Mouse (Mus musculus): ENCODE data around the gene Nln. TPM values are rescaled to one million over a fixed set of nuclear protein-coding genes. Genes with fewer than 3 reads are reported as not detected.
A peak's percentile ranks its signal among the peaks of the same experiment; 100 is the strongest.

Gene Nln
- polyA plus RNA-seq, 1 experiment from 2014 or later = 20.2 TPM

DNA sequence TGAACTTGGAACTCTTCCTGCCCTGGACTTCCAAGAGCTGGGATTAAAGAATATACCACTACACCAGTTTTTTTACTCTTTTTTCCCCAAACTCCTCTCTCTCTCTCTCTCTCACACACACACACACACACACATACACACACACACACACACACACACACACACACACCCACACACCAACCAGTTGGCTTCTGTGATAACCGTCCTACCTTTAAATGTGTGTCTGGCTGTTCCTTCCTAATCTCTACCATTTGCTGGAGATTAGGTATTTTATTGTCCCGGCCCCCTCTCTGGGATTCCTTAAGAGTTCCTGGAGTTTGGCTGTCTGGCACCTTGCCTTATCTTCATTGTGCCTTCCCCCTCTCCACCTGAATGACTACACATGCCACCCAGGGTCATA lies 24.8 kb downstream of the Nln start:
- Histone ChIP-seq H3K27ac (no peak overlapping the region), H3K4me3 (no peak overlapping the region), H3K27me3 (ENCODE audit: low read depth, poor library complexity, severe bottlenecking) (no peaks in the 10 kb centered on the region), H3K36me3 (no peaks in the 10 kb centered on the region), H3K9me3 (replicated peaks) (no peaks in the 10 kb centered on the region), H3K4me1 (no peaks in the 10 kb centered on the region)
- no peak for DNase-seq (ENCODE audit: low spot score)
- 62% methylated on average over 2 of the region's 2 CpGs for WGBS

DNA sequence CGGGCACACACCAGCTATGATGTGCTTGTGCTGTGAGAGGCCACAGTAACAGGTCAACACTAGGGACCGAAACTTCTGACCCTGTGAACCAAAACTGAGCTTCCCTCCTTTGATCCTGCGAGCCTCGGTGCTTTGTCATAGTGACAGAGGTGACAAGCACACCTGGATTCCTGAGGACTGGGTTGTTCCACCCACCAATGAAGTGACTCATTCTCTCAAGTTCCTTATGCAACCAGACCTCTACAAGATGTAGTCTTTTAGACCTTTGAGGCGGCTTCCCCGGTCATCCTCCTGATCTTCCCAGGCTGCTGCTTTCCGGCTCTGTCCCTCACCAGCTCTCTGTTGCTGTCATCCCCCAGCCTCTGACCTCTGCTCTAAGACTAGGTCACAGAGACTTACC lies 26.9 kb downstream of the Nln start:
- Histone ChIP-seq H3K36me3 (no peaks in the 10 kb centered on the region), H3K9me3 (replicated peaks) (no peaks in the 10 kb centered on the region), H3K27ac (no peak overlapping the region), H3K4me3 (no peak overlapping the region), H3K27me3 (ENCODE audit: low read depth, poor library complexity, severe bottlenecking) (no peaks in the 10 kb centered on the region), H3K4me1 (no peaks in the 10 kb centered on the region)
- DNase-seq (ENCODE audit: low spot score) = no peak
- WGBS = 77% methylated on average over 7 of the region's 7 CpGs

DNA sequence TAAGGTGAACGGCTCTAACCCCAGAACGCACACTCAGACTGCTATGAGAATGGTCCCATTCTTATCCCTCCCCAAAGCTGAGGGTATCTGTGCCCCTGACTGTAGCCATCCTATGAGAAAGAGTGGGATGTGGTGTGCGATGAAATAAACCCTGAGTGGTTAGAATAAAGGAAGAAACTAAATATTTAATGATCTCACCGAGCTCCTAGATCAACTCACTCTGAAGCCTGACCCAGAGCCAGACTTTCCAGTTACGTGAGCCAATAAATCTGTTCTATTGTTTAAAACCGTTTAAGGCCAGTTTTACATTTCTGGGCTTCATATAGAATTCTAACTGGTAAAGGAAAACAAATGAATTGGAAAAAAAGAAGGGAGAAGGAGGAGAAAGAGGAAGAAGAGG lies 32.4 kb downstream of the Nln start:
- 95% methylated on average over 6 of the region's 6 CpGs for WGBS
- Histone ChIP-seq H3K27me3 (ENCODE audit: low read depth, poor library complexity, severe bottlenecking) (no peaks in the 10 kb centered on the region), H3K4me1 (no peaks in the 10 kb centered on the region), H3K36me3 (peaks cover under 1% of the 10 kb centered on the region), H3K9me3 (replicated peaks) (no peaks in the 10 kb centered on the region), H3K4me3 (no peak overlapping the region), H3K27ac (no peak overlapping the region)
- no peak for DNase-seq (ENCODE audit: low spot score)

DNA sequence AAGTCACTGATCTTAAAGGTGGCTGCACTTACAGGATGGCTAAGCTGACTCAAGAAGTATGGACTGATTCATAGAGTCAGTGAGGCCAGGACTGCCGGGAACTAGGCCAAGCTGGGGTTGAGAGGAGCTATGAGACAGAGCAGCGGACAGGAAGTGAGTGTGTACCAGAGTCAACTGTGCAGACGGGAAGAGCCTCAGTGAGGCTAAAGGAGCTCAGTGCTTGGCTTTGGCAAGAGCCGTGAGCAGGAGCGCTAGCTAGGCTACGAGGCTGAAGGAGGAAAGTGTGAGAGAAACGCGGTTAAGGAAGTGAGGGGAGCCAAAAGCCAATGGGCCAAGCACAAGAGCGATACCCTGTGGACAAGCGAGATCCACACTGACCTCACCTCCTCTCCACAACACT lies 34.7 kb downstream of the Nln start:
- no peak overlapping the region for H3K27ac ChIP-seq
- no peak overlapping the region for H3K4me3 ChIP-seq
- WGBS = 85% methylated on average over 10 of the region's 10 CpGs
- no peaks in the 10 kb centered on the region for H3K9me3 ChIP-seq (replicated peaks)
- no peak for DNase-seq (ENCODE audit: low spot score)
- peaks cover 5% of the 10 kb centered on the region for H3K36me3 ChIP-seq
- no peaks in the 10 kb centered on the region for H3K27me3 ChIP-seq (ENCODE audit: low read depth, poor library complexity, severe bottlenecking)
- H3K4me1 ChIP-seq = peaks cover 7% of the 10 kb centered on the region; the same call in 1 of the 2 replicates

DNA sequence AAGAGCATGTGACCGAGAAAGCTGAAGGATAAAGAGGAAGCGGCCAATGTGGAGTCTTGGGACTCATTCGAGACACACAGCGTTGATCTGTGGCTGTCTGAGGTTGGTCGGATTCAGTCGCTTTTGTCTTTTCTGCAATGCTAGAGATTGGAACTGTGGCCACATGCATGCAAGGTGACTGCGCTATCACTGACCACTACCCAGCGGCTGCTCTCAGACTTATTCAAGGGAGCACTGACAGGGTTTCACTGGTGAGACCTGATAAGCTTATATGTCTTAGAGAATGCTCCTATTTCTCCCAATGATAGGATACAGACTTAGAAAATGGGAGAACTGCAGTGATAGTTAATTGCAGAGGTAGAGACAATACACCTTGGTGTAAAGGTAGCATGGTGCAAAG lies 35.2 kb downstream of the Nln start:
- no peaks in the 10 kb centered on the region for H3K9me3 ChIP-seq (replicated peaks)
- WGBS = 96% methylated on average over 8 of the region's 8 CpGs
- H3K27me3 ChIP-seq (ENCODE audit: low read depth, poor library complexity, severe bottlenecking) = no peaks in the 10 kb centered on the region
- H3K4me1 ChIP-seq = peaks cover 11% of the 10 kb centered on the region; the same call in 1 of the 2 replicates
- no peak overlapping the region for H3K4me3 ChIP-seq
- no peak for DNase-seq (ENCODE audit: low spot score)
- H3K27ac ChIP-seq = no peak overlapping the region
- peaks cover 6% of the 10 kb centered on the region for H3K36me3 ChIP-seq

DNA sequence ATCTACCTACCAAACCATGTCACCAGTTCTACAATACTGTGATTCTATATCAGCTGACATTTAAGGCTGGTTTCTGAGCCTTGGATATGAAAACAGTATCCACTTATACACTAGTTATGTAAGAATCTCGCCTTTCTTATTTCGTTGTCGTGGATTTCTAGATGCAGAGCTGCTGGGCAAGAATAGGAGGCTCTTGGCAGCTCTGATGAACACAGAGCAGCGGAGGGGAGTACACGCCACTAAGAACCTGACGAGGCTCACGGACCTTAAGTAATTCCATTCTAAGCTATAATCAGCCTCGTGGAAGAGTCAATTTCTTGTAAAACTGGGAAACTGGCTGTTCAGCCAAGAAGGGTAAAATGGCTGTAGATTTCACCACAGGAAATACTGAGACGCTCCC lies 37.1 kb downstream of the Nln start:
- WGBS = 90% methylated on average over 9 of the region's 9 CpGs
- no peak for DNase-seq (ENCODE audit: low spot score)
- no peaks in the 10 kb centered on the region for H3K27me3 ChIP-seq (ENCODE audit: low read depth, poor library complexity, severe bottlenecking)
- H3K9me3 ChIP-seq (replicated peaks) = no peaks in the 10 kb centered on the region
- no peak overlapping the region for H3K4me3 ChIP-seq
- H3K36me3 ChIP-seq = peaks cover 17% of the 10 kb centered on the region
- peaks cover 11% of the 10 kb centered on the region; the same call in 1 of the 2 replicates for H3K4me1 ChIP-seq
- no peak overlapping the region for H3K27ac ChIP-seq

DNA sequence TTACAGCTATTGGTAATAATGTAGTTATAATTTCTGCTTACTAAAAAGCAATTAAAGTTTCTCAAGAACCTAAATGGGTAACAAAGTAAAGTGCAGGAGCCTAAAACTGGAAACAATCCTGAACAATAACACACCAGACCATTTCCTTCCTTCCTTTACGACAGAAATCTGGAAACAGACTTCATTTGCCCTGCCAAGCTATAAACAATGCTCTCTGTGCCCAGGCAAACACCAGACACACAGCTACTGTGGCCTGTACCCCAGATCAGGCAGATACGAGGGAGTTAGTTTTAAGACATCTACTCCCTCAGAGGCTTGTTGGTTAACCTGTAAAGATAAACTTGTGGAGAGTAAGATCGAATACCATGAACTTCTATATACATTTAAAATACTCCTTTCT lies 38.7 kb downstream of the Nln start:
- 67% methylated on average over 3 of the region's 3 CpGs for WGBS
- Histone ChIP-seq H3K9me3 (replicated peaks) (no peaks in the 10 kb centered on the region), H3K36me3 (peaks cover 17% of the 10 kb centered on the region), H3K4me3 (no peak overlapping the region), H3K27ac (0 out of 2 replicates have a peak overlapping the region, but pooled peaks have one; percentile 1), H3K4me1 (peaks cover 17% of the 10 kb centered on the region; the same call in 1 of the 2 replicates), H3K27me3 (ENCODE audit: low read depth, poor library complexity, severe bottlenecking) (no peaks in the 10 kb centered on the region)
- no peak for DNase-seq (ENCODE audit: low spot score)

DNA sequence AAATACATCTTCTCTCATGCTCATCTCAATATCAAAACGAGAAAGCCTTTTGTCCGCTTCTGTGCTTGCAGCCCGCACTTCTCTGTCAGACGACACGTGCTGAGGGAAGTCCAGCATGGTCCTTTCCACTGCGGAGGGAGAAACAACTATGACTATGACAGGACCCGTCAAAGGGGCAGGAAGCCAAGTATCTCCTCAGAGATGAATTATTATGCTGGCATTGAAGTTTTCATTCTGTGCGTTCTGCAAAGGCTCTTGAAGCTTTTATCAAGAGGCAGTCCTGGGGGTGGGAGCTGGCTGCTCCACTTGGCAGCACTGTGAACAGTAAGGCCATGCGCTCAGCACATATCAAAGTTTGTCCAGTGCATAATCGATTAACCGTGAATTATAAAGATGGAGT lies 40.2 kb downstream of the Nln start:
- WGBS = 93% methylated on average over 11 of the region's 11 CpGs
- no peak for DNase-seq (ENCODE audit: low spot score)
- Histone ChIP-seq H3K4me1 (peaks cover 17% of the 10 kb centered on the region), H3K4me3 (no peak overlapping the region), H3K27me3 (ENCODE audit: low read depth, poor library complexity, severe bottlenecking) (no peaks in the 10 kb centered on the region), H3K9me3 (replicated peaks) (no peaks in the 10 kb centered on the region), H3K27ac (no peak overlapping the region), H3K36me3 (peaks cover 22% of the 10 kb centered on the region)

DNA sequence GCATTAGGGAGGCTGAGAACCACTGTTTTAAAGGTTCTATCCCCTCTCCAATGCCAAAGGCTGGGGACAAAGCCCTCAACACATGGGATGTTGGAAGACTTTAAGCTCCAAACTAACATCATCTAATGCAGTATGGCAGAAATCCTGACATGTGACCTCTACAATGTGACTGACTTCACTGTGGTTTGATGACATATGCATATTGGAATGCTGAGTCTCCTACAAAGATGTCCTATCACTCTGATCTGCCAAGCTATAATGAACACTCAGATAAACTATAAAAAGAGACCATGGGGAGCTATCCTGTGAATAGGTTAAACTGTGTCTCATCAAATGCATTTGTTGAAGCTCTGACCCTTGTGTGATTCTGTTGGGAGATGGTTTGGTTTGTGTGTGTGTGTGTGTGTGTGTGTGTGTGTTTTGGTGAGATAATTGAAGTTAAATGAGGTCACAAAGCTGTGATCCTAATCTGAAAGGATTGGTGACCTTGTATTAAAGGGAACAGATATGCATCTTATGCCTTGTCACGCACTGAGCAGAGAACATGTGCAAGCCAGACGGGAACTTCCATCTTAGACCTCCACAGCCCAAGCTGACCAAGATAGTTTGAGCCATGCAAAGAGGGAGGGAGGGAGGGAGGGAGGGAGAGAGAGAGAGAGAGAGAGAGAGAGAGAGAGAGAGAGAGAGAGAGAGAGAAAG lies 43.6 kb downstream of the Nln start:
- 49% methylated on average over 2 of the region's 2 CpGs for WGBS
- H3K4me1 ChIP-seq = peaks cover 41% of the 10 kb centered on the region
- no peaks in the 10 kb centered on the region for H3K9me3 ChIP-seq (replicated peaks)
- H3K27me3 ChIP-seq (ENCODE audit: low read depth, poor library complexity, severe bottlenecking) = no peaks in the 10 kb centered on the region
- no peak overlapping the region for H3K4me3 ChIP-seq
- no peak for DNase-seq (ENCODE audit: low spot score)
- H3K27ac ChIP-seq = no peak overlapping the region
- peaks cover 24% of the 10 kb centered on the region for H3K36me3 ChIP-seq

DNA sequence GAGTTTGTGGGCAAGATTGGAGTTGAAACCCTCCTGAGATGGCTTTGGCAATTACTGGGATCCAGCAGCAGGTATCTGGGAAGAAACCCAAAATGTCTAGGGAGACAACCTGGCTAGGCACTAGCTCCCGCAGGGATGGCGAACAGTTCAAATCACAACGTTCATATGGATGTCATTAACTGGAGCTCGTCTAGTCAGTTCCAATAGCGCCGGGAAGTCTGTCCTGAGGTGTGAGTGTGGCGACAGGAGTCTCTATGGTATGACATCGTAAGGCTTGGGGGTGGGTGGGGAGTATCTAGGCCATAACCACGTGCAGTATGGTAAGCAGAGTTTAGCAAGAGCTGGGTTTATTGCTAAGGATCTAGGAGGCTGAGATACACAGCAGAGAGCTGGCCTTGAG lies 46.4 kb downstream of the Nln start:
- 40% methylated on average over 9 of the region's 9 CpGs for WGBS
- Histone ChIP-seq H3K27me3 (ENCODE audit: low read depth, poor library complexity, severe bottlenecking) (no peaks in the 10 kb centered on the region), H3K4me3 (no peak overlapping the region), H3K9me3 (replicated peaks) (no peaks in the 10 kb centered on the region), H3K27ac (peak overlapping the region; percentile 76), H3K4me1 (peaks cover 35% of the 10 kb centered on the region), H3K36me3 (peaks cover 22% of the 10 kb centered on the region)
- peak; percentile 52 for DNase-seq (ENCODE audit: low spot score)

DNA sequence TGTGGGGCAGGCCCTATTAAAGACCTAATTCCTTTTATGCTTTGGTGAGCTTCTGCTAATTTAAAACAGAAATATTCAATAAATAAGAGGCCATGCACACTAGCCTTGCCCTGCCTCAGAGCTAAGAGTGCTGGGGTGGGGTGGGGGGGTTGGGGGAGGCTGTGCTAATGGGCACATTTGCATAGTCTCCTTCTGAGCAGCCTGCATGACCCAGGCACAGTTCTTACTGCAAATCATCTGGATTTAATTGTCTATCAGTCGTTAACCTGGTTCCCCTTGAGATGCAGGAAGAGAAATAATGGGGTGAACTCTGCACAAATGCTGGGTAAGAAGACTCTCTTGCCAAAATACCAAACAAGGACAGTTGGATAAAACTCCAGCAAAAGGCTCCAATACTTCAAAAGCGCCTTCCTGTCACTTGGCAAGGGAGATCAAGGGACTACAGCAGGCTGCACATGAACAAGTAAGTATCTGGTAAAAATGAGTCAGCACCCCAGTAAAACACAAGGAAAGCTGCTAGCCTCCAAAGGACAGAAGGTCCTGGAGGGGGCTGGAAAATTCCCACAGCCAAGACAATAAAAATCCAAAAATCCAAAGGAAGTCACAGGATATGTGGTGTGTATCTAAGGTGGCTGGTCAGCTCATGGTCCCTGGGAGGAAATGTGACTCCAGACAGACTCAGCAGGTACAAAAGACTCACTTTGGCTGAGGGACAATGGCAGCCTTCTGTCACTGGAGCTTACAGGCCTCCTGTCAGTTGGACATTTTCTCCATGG lies 47.3 kb downstream of the Nln start:
- H3K4me1 ChIP-seq = peaks cover 35% of the 10 kb centered on the region
- H3K27ac ChIP-seq = peak overlapping the region; percentile 76
- H3K4me3 ChIP-seq = peak overlapping the region; percentile 2; the same call in 1 of the 2 replicates
- H3K9me3 ChIP-seq (replicated peaks) = no peaks in the 10 kb centered on the region
- H3K36me3 ChIP-seq = peaks cover 29% of the 10 kb centered on the region
- peak; percentile 49 for DNase-seq (ENCODE audit: low spot score)
- no peaks in the 10 kb centered on the region for H3K27me3 ChIP-seq (ENCODE audit: low read depth, poor library complexity, severe bottlenecking)
- 46% methylated on average over 2 of the region's 2 CpGs for WGBS

DNA sequence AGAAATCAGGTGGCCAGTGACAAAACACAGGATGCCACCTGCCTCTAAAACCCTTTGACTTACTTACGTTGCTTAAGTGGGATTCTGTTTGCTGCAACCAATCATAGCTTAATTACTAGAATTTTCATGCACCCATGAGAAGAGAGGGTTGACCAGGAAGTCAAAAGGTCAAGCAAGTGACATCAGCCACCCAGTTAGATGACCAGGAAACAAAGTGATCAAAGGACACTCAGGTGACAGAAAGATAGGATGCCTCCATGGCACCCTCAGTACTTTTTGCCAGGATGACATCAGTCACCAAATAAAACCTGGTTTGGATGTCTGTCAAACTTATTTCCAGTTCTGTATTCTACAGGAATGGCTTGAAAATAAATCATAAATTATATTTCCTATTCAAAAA lies 49.2 kb downstream of the Nln start:
- 43% methylated on average over 1 of the region's 1 CpGs for WGBS
- Histone ChIP-seq H3K9me3 (replicated peaks) (no peaks in the 10 kb centered on the region), H3K36me3 (peaks cover 40% of the 10 kb centered on the region), H3K27ac (no peak overlapping the region), H3K4me1 (peaks cover 29% of the 10 kb centered on the region), H3K4me3 (no peak overlapping the region), H3K27me3 (ENCODE audit: low read depth, poor library complexity, severe bottlenecking) (no peaks in the 10 kb centered on the region)
- no peak for DNase-seq (ENCODE audit: low spot score)

DNA sequence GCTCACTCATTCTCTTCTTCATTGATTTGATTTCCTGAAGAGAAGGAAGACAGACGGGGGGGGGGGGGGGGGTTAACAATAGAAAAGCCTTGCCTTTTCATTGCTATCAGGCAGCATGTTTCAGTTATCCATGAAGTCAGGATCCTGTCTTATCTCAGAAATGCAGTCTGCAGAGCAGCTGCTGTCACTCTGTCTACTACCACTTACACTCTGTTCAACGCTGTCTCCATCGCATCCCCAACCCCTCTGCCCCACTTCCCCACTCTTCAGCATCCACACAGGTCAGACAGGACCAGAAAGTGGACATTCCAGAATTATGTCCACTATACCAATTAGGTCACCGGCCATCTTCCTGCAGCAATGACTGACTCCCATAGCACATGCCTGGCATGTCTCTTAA lies 49.9 kb downstream of the Nln start:
- DNase-seq (ENCODE audit: low spot score) = no peak
- WGBS = 85% methylated on average over 4 of the region's 4 CpGs
- no peaks in the 10 kb centered on the region for H3K27me3 ChIP-seq (ENCODE audit: low read depth, poor library complexity, severe bottlenecking)
- H3K27ac ChIP-seq = no peak overlapping the region
- H3K36me3 ChIP-seq = peaks cover 38% of the 10 kb centered on the region
- no peak overlapping the region for H3K4me3 ChIP-seq
- H3K4me1 ChIP-seq = peaks cover 29% of the 10 kb centered on the region
- no peaks in the 10 kb centered on the region for H3K9me3 ChIP-seq (replicated peaks)

Measured in limb, embryonic 10.5 days (tissue).